Mouse (Mus musculus) liver, adult 10 weeks (tissue): ENCODE data around the gene Zfp820. TPM values are rescaled to one million over a fixed set of nuclear protein-coding genes. Genes with fewer than 3 reads are reported as not detected.

Source experiments
- polyA plus RNA-seq: library from polyadenylated mRNA; stranded (reverse); fragments of 350-450 nt; fragmentation: Illumina TruSeq; extraction: RNeasy Lipid Tissue Mini Kit (QIAGEN cat#74804); gene quantifications from one replicate; pipeline ENCODE4 v1.2.3, GENCODE M21; 2014; ENCODE audit warnings: low read depth, low replicate concordance

Zfp820 gene
- polyA plus RNA-seq, result 10.8 TPM

DNA sequence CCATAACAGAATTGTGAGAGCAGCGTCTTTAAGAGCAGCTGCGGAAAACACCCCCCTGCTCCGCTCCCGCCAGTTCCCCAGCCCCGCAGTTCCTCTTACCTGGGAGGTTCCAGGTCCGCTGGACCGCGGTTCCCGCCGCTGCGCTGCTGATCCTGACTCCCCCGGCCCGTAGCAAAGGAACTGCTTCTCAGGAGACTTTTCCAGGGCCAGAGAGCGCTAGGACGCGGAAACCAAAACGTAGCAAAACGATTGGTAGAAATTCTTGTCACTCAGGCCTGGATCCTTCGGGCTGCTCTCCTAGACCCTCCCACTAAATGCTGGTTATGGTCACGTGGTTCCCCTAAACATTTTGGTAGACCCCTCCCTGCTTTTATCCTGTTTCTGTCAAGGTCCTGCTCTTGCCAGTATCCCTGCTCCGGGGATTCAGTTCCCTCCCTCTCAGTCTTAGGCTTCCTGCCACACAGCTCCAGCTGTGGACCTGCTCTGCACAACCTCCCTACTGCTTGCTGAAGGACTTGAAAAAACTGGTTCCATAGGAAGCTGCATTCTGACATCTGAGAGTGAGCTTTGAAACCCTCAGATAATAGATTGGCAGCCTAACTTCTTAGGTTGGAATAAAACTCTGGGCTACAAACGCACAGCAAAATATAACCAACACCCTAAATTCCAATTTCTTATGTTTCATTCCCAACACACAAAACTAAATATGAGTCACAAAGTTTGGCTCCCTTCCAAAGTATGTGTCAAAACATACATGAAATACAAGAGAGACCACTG is at the start of gene Zfp820:
TSS of gene Zfp820 (minus strand) at position 228 of the 777 bp plus-strand sequence.

Other genes starting within 250 kb of the Zfp820 start
- 19.8 TPM for gene Zfp983, start 195.1 kb downstream of the Zfp820 start, polyA plus RNA-seq
- 11.3 TPM for gene Gm10226, start 153.9 kb downstream of the Zfp820 start, polyA plus RNA-seq
- 11.1 TPM for gene Zfp760, start 138.0 kb downstream of the Zfp820 start, polyA plus RNA-seq
- gene Zfp229, start 115.0 kb downstream of the Zfp820 start, polyA plus RNA-seq, result 11.3 TPM
- 14.3 TPM for gene Zfp995, start 64.2 kb upstream of the Zfp820 start, polyA plus RNA-seq
- gene Zfp942, start 116.7 kb upstream of the Zfp820 start, polyA plus RNA-seq, result 36.1 TPM
- 45.1 TPM for gene Zfp943, start 116.8 kb upstream of the Zfp820 start, polyA plus RNA-seq